Mouse (Mus musculus) T-cell, adult 2 months (primary cell): ENCODE results near the gene Cxcl13.
"Not testable (repeated sequence)": the region's sequence is repeated elsewhere in the genome, so short reads cannot be mapped to it uniquely, and the experiment has no call there.

ENCODE experiments used
- DNase-seq: peaks from one replicate; pipeline ENCODE4 v3.0.0; 2022; ENCODE audit warnings: low spot score

The Cxcl13 gene

DNA sequence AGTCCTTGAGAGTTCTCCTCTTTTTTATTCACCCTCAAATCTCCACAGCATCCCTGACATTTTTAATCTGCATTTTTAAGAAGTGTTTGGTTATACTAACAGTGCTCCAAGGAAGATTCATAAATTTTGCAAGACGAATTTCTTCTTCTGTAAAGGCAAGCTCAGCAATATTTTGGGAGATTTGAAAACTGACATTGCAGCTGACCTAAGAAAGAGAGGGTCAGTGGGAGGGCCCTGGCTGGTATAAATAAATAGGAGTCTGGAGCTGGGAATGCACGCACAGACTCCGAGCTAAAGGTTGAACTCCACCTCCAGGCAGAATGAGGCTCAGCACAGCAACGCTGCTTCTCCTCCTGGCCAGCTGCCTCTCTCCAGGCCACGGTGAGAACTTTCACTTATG lies at the start of gene Cxcl13:
Cxcl13 (plus strand) TSS at position 301 of the 400 bp plus-strand sequence.
- no peak for DNase-seq

DNA sequence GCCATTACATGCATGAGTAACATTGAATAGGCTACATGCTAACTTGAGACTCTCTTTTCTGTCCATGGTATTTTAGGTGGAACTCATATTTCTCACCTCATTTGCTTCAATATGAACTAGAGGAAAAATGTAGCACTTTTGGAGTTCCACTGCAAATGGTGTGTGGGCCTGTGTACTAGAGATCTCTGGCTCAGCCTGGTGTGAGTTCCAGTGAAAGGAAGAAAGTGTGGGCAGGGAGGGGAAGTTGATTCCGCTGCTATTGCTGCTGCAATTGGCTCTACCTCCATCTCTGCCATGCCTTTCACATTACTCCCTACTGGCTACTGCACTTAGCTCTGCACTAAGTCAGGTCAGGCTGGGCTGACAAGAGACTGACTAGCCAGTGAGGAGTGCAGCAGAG lies 45.7 kb upstream of the Cxcl13 start:
- DNase-seq: no peak

DNA sequence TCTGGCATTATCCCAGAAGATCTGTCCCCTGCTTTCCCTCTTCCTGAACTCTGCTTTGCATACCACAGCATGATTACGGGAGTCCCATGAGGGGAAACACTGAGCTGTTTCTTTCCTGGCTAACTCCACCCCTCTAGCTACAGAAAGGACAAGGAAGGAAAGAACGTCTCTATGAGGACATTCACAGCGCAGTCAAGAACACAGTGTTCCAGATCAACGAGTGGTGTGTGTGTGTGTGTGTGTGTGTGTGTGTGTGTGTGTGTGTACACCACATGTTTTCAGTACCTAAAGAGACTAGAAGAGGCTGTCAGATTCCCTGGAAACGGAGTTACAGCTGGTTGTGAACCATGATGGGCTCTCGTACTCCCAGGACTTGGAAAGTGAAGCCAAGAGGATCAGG lies 38.3 kb upstream of the Cxcl13 start:
- no peak for DNase-seq

DNA sequence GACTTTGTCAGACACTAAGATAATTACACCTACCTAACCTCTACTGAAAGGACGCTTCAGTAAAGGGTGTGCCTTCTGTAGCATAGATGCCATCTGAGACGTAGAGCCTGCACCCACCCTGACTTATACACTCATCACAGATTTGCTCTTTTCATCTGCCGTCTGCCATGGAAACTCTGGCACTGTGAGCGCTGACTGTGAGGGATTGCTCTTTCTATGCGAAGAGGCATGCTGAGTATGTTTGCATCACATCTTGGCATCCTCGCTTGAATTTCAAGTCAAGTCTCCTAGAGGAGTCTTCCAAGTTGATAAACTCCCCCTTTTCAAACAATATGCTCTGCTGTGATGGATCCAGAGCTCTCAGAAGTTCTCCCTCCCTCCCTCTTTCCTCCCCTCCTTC lies 32.7 kb upstream of the Cxcl13 start:
- DNase-seq: no peak

DNA sequence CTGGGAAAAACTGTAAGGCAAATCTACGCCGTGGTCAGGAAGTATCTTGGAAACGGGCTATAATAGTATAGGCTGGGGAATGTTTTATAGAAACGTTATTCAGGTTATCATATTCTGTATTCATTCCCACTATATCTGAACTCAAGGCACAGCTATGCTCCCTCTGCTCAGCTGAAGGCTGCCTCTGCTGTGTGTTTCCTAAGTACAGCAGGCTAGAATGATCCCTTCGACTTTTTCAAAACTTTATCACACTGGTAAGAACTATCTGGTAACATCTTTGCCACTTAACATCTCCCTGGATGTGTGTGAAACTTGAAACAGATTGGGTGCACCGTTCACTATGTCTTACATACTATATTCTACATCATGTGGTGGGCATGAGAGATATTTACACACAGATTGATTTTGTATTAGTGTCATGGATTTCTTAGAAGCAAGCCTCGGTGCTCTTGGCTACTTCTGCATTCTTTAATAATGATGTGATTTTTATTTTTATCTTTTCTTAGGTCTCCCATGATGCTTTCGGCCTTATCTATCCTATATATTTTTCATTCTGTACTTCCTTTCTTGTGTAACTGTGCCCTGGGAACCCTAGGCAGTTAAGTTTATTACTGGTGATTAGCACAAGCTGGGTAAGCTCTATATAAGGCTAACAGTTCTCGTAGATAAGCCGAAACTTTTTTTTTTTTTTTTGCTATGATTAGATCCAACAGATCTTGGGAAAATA lies 31.4 kb upstream of the Cxcl13 start:
- DNase-seq: no peak

DNA sequence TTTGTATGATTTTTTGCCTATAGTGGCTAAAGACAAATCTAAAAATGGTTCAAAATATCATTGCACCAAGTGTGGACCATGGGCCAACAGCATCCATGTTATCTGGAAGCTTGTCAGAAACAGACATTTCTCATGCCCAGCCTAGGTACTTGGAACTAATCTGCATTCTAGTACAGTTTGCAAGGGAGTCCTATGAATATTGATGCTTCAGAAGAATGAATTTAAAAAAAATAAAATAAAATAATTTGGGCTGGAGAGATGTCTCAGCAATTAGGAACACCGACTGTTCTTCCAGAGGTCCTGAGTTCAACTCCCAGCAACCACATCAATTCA lies 30.9 kb upstream of the Cxcl13 start:
- no peak for DNase-seq

DNA sequence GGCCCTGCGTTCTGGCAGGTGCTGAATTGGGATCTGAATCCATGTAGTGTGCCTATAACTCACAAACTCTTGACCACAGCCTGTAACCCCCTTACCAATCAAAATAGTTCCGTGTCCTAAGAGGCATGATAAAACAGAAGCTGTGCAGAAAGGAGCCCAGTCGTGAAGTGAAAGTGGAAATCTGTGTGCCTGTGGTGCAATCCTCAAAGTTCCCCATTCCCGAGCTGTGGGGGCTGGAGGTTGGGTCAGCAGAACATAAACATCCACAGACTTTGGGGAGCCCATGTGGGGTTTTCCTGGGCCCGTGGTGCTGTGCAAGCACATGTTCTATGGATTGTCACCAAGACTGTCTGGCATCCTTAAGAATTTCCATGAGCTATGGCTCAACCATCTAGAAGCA lies 21.7 kb upstream of the Cxcl13 start:
- no peak for DNase-seq

DNA sequence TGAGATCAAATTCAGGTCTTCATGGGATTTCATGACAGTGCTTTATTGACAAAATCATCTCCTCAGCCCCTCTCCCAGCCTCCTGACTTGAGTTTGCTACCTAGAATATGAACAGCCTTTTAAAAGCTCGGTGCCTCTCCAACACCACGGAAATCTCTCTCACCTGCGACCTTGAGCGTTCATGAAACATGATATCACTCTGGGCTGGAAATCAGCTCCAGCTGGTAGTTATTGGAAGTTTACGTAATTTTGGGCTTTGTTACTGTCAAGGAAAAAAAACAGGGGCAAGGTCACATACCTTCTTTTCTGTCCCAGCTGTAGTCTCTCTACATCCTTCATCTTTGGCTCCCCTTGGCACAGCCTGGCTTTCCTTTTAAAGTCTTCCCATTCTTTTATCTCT lies 20.7 kb upstream of the Cxcl13 start:
- DNase-seq: no peak

DNA sequence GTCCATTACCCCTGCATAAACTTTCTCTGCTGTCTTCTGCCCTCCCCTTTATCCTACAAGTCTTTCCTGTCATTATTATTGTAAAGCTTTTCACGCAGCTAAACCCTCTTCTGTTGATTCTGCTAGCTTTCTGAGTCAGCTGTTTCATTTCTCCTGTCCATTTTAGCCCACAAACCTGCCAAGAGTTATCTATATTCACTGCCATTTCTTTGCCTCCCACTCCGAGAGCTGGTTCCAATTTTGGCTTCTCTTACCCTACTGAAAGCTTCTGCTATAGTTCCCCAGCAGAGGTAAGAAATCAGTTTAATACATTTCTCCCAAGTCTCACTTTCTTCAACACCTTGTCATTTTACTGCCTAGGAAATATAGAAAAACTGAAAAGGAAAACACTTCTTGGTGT lies 19.6 kb upstream of the Cxcl13 start:
- no peak for DNase-seq

DNA sequence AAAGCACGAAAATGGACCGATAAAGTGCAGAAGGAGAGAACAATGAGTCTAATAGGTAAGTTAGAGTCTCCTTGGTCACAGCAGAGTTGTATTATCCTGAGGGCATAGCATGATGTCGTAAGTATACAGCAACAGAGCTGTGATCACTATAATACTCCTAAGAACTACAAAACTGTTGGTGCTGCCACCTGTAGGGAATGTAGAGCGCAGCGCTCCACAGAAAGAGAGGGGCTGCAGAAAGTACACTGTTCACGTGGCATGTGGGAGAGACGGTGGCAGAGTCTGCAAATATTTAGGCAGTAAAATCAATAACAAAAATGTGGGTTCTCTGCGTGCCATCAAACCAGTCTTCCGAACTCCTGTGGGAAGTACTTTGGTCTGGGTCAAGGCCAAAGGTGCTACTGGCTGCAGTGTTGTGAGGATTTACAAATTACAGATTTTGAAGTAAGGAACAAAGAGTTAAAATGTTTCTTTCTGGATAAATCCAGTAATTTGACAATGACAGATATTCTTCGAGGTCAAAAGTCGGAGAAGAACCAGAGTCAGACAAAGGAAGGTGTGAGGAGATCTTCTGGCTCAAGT lies 18.6 kb upstream of the Cxcl13 start:
- no peak for DNase-seq

DNA sequence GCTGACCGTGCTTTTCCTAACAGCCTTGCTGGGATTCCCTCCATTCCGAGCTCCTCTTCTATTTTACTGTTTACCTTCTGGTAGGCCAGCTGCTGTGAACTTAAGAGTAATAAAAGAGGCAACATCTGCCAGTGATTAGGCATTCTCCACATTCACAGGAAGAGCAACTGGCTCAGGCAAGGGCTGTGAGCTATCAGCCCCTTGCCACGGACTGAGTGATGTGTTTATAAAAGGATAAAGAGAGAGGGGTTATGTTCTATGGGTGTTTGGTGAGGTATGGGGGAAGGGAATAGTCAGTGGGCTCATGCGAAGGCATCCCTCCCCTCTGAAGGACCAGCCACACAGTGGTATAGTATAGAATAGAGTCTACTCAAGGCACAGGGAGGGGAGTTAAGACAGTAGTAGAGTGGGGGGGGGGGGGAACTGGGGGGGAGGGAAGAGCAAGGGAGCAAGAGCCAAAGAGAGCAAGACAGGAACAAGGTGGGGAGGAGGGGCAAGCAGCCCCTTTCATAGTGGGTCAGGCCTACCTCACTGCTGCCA lies 16.0 kb upstream of the Cxcl13 start:
- DNase-seq: no peak

DNA sequence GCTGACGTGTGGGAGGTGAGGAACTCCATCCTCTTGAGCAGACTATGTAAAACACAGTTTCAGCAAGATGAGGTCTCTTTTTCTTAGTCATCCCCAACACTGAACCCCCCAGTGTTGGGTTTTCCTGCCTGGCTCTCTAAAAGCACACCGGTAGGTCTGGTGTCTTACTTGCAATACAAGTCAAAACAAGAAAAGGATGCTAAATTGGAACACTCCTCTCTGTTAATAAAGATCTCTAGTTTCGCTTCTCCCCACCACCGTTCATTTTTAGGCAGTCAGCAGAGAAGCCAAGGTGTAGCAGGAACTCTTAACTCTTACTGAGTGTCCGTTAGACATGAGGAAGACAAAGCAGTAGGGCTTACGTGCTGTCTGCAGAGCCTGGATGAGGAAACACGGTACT lies 15.2 kb upstream of the Cxcl13 start:
- no peak for DNase-seq

DNA sequence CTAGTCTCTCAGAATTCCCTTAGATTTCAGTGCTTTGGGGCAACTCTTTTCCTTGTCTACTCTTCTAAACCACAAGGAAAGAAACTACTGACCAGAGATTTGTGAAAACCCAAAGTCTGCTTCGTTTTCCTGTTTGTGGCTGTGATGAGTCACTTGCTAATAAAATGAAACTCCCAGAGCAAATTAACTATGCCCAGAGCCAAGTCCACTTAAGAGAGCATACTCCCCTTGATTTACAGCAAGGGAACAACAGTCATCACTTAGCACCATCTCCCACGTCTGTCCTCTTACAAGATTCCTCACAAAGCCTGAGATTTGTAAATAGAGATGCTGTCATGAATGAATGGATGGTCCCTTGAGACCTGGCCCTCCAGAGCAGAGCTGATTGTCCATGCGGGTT lies 11.6 kb upstream of the Cxcl13 start:
- DNase-seq: no peak

DNA sequence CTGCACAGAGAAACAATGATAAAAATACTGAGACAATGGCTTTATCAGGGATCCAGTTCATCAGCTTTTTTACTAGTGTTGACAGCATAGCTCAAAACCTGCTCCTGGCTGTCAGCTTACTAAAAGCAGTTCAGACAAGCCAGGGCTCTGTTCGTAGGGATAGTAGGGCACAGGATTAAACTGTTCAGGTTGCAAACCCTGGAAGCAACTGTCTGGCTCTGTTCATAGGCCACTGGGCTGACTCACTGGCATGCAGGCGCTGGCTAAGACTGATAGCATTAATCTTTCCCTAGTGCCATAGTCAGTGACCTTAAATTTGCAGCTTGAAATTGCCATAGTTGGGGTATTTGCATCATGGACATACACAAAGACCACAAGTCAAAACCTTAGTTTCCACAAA lies 10.4 kb upstream of the Cxcl13 start:
- DNase-seq: no peak

DNA sequence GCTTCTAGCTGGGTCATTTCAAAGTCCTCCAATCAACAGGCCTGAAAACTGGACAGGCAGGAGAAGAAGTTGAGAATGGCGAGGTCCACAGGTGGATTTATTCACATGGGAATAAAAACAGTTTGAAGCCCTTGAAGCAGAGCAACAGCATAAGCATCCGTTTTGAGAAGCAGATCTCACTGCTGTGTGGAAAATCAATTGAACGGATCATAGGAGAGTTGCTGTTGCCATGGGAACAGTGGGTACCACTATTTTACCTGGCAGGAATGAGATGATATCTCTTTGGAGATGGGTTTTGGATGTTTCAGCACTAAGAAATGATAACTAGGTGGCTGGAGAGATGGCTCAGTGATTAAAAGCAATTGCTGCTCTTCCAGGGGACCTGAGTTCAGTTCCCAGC lies 8.1 kb upstream of the Cxcl13 start:
- DNase-seq: no peak

DNA sequence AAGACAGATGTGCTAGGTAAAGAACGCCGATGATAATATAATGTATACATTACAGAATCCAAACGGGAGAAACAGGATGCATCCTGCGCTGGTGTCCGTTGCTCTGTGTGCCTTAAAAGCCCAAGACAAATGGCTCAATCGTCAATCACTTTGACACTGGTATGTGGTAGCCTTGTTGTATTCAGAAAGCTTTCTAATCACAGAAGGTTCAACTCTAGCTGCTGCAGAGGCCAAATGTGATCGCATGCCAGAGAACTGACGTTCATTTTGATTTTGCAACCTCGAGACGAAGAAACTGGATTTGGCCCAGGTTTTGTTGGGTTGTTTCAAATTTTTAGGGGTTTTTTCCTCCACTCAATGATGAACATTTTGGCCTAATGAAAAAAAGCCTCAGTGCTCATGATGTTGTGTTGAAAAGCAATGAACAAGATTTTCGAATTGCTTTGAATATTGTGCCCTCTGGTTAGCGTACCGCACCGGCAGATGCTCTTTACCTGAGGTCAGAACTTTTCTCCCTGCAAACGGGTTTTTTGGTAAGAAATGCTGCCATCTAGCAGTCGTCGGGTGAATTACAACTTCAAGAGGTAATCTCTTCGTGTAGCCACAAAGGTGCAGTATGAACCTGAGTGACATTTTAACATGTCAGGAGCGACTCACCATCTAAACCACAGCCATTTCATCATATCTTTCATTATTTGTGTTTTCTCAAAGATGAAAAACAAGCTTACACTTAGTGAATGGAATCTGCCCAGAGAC lies 6.6 kb upstream of the Cxcl13 start:
- DNase-seq: no peak

DNA sequence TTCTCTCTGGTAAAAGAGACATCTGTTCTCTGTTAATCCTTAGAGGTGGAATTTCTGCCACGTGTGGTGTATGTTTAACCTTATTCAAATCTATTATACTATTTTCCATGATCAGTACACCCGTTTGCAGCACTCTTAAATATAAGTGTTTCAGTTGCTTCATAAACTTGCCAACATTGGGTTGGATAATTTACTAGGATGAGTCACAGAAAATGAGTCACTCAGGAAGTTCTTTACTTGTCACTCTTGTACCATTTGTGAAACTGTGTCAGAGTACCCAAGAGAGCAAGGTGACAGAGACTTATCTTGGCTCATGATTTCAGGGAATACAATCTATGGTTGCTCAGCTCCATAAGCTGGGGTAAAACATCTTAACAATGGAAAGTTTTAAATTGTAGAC lies 8.2 kb downstream of the Cxcl13 start:
- DNase-seq: no peak

DNA sequence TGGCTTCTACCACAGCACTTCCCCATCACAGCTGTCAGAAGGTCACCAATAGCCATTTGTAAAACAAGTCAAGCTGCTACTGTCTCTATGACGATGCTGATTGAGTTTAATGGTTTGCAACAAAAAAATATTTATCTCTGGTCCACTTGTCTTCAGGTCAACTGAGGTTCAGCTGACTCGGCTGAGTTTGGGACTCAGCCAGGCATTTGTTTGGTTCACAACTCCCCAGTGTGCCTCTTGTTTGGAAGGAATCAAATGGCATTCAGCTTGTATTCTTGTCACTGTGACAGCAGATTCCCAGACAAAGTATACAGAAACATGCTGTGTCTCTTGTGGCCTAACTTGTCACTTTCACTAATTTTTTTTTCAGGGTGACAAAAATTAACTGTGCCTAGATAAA lies 9.9 kb downstream of the Cxcl13 start:
- DNase-seq: no peak

DNA sequence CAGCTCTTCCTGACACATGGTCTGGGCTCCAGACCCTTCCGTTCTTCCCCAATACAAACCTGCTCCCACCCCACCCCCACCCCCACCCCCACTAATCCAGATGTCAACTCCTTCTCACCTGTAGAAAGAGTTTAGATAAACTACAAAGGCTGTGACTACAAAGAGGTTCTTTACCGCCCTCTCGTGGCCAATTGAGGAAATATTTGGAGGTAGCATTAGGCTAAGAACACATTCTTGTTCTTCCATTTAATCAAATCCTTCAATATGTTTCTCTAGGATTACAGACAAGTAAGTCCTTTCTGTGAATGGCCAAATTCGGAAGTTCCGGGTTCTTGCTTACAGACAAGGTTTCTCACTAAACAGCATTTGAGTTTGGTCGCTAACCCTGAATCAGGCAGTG lies 14.1 kb downstream of the Cxcl13 start:
- DNase-seq: no peak

DNA sequence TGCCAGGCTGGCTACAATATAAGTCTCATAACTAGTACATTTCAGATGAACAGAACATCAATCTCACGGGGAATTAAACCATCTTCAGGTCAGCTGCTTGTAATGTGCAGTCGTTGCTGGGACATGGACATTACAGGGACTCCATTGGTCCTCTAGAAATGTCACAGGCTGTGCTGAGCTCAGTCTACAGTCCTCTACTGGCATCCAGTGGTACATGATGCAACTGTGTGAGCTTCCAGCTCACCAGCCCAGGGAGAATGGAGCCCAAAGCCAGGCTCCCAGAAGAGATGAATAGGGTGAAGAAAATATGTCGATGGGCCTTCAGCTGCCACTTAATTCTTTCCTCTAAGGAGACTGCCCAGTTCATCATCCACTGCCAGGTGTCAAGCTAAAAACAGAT lies 15.5 kb downstream of the Cxcl13 start:
- DNase-seq: no peak

DNA sequence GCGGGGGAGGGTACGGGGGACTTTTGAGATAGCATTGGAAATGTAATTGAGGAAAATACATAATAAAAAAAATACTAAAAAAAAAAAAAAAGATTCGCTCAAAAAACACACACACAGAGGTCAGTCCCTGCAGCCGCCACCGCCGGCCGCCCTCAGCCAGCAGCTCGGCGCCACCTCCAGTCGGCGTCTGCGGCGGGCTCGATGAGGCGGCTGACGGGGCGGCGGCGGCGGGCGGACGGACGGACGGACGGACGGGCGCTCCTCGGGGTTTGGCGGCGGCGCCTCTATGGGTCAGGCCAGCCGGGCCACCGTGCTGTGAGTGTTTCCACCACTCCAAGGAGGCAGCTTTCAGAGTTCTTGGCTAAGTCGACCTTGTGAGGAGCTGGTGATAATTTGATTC lies 17.1 kb downstream of the Cxcl13 start:
- not testable (repeated sequence) for DNase-seq

DNA sequence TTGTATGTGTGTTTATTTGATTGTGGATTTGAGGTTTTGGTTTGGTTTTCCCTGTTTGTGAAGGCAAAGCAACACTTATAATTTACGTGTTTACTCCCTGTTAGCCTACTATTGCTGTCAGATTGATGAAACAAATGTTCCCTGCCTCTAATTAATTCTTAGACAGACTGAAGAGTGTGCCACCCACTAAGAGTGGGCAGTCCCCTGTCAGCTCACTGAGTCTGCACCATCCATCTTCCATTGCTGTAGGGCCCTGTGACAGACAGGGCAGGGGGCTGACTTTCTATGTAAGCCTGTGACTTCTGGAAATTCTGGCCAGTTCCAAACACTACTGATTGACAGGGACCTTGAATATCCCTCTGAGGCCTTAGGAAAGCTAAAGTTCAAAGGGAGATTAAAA lies 19.5 kb downstream of the Cxcl13 start:
- DNase-seq: no peak

DNA sequence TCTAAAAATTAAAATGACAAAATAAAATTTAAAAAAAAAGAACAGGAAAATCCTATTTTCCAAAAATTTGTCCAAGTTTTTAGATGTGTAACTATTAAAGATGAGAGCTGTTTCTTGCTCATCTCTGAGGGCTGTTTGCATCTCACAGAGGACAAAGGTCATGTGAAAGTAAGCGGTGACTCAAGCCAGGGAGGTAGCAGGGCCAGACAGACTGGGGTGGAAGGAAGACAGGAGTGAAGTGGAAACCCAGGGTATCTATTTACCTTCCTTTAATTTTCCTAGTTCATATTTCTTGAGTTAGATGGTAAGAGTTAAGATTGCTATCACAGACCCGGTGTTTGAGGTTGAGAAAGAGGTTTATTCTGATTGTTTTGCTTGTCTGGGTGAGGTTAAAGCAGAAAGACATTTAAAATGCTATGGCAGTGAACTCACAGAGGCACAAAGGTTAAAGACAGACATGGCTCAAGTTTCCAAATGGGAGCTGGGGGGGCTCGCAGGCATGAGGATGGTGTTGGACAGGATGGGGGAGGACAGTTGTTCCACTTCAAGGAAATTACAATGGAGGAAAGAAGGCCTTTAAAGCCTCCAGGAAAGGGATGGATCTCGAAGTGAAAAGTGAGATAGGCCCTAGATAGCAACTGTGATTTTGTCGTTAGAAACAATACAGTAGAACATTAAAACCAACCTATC lies 27.2 kb downstream of the Cxcl13 start:
- no peak for DNase-seq
